Mouse (Mus musculus) ES-Bruce4 (cell line): Measurements from ENCODE around the gene Mto1. TPM values are rescaled to one million over a fixed set of nuclear protein-coding genes. Genes with fewer than 3 reads are reported as not detected.

Experiments used
- H3K27ac ChIP-seq: 2 replicates; pipeline ENCODE4 v1.5.1; 2012; ENCODE audit warnings: low read length, inconsistent platforms; ENCODE audit not compliant: insufficient read depth
- H3K27me3 ChIP-seq: 2 replicates; pipeline ENCODE4 v1.6.1; 2012; ENCODE audit warnings: mild to moderate bottlenecking, low read length, inconsistent platforms; ENCODE audit not compliant: control insufficient read depth, poor library complexity, insufficient read depth, severe bottlenecking
- H3K36me3 ChIP-seq: 2 replicates; pipeline ENCODE4 v1.6.1; 2012; ENCODE audit warnings: inconsistent platforms, mild to moderate bottlenecking, low read length, moderate library complexity; ENCODE audit not compliant: control insufficient read depth, poor library complexity, insufficient read depth, severe bottlenecking
- H3K4me1 ChIP-seq: one replicate; pipeline ENCODE4 v1.8.1; 2011; ENCODE audit warnings: low read length; ENCODE audit not compliant: control insufficient read depth, insufficient read depth
- H3K4me3 ChIP-seq: 2 replicates; pipeline ENCODE4 v1.5.1; 2011; ENCODE audit warnings: low read depth, mild to moderate bottlenecking, low read length
- H3K9ac ChIP-seq: 2 replicates; pipeline ENCODE4 v1.6.1; 2012; ENCODE audit warnings: low read depth, mild to moderate bottlenecking, inconsistent platforms; ENCODE audit not compliant: poor library complexity, severe bottlenecking
- H3K9me3 ChIP-seq: replicated peaks from 2 replicates; pipeline ENCODE4 v1.6.1; 2012; ENCODE audit warnings: mild to moderate bottlenecking, low read length, inconsistent platforms; ENCODE audit not compliant: control insufficient read depth, poor library complexity, insufficient read depth, severe bottlenecking
- CTCF ChIP-seq: IDR thresholded peaks from one replicate; pipeline ENCODE4 v1.8.1; 2011; ENCODE audit warnings: low read depth, low read length
- EP300 ChIP-seq: IDR thresholded peaks from 2 replicates; pipeline ENCODE4 v1.6.1; 2011; ENCODE audit warnings: low read depth, low read length; ENCODE audit not compliant: insufficient read depth
- POLR2A ChIP-seq: IDR thresholded peaks from one replicate; pipeline ENCODE4 v1.8.1; 2011; ENCODE audit warnings: low read length; ENCODE audit not compliant: insufficient read depth
- polyA plus RNA-seq: library from polyadenylated mRNA; stranded (reverse); fragments of >200 nt; gene quantifications from 2 replicates; pipeline ENCODE4 v1.2.4, GENCODE M21; 2011; ENCODE audit warnings: low read depth; ENCODE audit not compliant: missing spikeins, insufficient read depth, insufficient read length

The Mto1 gene
- polyA plus RNA-seq, 1 experiment: 23.1 TPM

DNA sequence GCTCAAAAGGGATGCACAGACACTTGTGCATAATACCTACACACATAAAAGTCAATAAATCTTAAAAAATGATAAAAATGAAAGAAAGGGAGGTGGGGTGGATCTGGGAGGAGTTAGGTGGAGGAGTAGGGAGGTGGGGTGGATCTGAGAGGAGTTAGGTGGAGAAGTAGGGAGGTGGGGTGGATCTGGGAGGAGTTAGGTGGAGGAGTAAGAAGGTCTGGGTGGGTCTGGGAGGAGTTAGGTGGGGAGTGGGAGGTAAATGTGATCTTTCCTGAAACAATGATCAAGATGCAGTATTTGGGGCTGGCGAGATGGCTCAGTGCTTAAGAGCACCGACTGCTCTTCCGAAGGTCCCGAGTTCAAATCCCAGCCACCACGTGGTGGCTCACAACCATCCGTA, 57.2 kb downstream of the Mto1 start:
- Histone ChIP-seq H3K9ac (peak overlapping the region; percentile 90; the same call in 1 of the 2 replicates), H3K27me3 (no peaks in the 10 kb centered on the region), H3K4me1 (peaks cover 2% of the 10 kb centered on the region), H3K27ac (peak overlapping the region; percentile 99), H3K4me3 (peak overlapping the region; percentile 9; the same call in 1 of the 2 replicates), H3K36me3 (no peaks in the 10 kb centered on the region), H3K9me3 (no peaks in the 10 kb centered on the region)
- TF ChIP-seq POLR2A: no peak
- TF ChIP-seq CTCF: no peak
- TF ChIP-seq EP300: no peak

- H3K27ac ChIP-seq: peak overlapping the region; percentile 35; the same call in 1 of the 2 replicates
Measured at GRCm38 (mm10) chr9:78506002-78506721, 58.2 kb downstream of the Mto1 start.

GRCm38 (mm10) chr9:78506722-78507077, 58.7 kb downstream of the Mto1 start:
- Histone ChIP-seq H3K27me3 (no peaks in the 10 kb centered on the region), H3K9ac (no peak overlapping the region), H3K36me3 (no peaks in the 10 kb centered on the region), H3K9me3 (no peaks in the 10 kb centered on the region), H3K27ac (peak overlapping the region; percentile 35; the same call in 1 of the 2 replicates), H3K4me1 (peaks cover 2% of the 10 kb centered on the region), H3K4me3 (peak overlapping the region; percentile 16; the same call in 1 of the 2 replicates)
- no peak for TF ChIP-seq CTCF
- TF ChIP-seq EP300: no peak
- no peak for TF ChIP-seq POLR2A

More at GRCm38 (mm10) chr9:78506002-78506721, 58.2 kb downstream of the Mto1 start:
- H3K36me3 ChIP-seq: no peaks in the 10 kb centered on the region
- H3K4me3 ChIP-seq: peak overlapping the region; percentile 16
- no peaks in the 10 kb centered on the region for H3K9me3 ChIP-seq
- H3K4me1 ChIP-seq: peaks cover 2% of the 10 kb centered on the region
- H3K9ac ChIP-seq: no peak overlapping the region
- TF ChIP-seq EP300: 0 out of 2 replicates have a peak, but pooled peaks have one; percentile 40
- no peak for TF ChIP-seq POLR2A
- no peaks in the 10 kb centered on the region for H3K27me3 ChIP-seq

DNA sequence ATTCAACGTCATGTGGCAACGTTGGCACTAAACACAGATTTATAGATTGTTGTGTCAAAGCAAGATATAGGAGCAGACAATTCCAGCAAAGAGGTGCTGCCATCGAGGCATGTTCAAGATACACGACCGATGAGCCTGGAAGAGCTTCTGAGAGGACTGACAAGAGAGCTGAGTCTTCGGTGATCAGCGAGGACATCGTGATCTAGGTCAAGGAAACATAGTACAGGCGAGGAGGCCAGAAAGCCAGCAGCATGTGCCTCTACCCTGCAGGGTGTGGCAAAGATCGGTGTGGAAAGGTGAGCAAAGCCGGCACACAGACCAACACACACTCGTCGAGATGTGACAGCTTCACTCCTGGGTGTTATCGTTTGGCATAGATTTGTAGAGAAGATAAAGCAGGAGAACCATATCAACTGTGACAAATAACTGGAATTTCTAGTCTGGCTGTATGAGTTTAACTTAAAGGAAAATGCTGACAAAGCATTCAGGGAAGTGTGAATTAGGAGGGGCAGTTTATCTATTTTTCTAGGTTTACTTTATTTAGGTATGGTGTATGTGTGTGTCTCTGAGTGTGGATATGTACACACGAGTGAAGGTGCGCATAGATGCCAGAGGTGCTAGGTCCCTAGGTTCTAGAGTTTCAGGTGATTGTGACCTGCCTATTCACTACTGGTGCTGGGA, 60.2 kb downstream of the Mto1 start:
- H3K4me1 ChIP-seq: peaks cover 2% of the 10 kb centered on the region
- no peaks in the 10 kb centered on the region for H3K36me3 ChIP-seq
- TF ChIP-seq EP300 (no peak), POLR2A (no peak), CTCF (no peak)
- H3K27me3 ChIP-seq: no peaks in the 10 kb centered on the region
- no peak overlapping the region for H3K4me3 ChIP-seq
- H3K9me3 ChIP-seq: no peaks in the 10 kb centered on the region
- H3K27ac ChIP-seq: no peak overlapping the region
- H3K9ac ChIP-seq: no peak overlapping the region

DNA sequence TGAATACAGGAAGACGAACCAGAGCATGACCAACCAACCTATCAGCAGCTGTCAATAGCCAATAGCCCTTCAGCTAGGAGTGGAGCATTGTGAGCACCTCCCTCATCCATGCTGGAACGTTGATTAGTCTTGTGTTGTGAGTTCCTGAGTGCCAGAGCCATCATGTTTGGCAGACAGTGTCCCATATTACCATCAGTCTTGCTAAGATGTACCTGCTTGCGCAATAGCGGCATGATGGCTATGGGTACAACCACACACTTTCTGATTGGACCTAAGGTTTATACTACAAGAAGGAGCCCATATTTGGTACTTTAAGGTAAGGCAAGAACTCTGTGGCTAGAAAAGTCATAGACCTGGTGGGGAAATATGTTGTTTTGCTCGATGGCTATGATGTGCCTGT, 63.7 kb downstream of the Mto1 start:
- no peak for TF ChIP-seq CTCF
- TF ChIP-seq EP300: no peak
- TF ChIP-seq POLR2A: no peak
- Histone ChIP-seq H3K4me1 (no peaks in the 10 kb centered on the region), H3K27ac (no peak overlapping the region), H3K4me3 (no peak overlapping the region), H3K9me3 (no peaks in the 10 kb centered on the region), H3K27me3 (no peaks in the 10 kb centered on the region), H3K9ac (no peak overlapping the region), H3K36me3 (no peaks in the 10 kb centered on the region)

- H3K4me1 ChIP-seq: no peaks in the 10 kb centered on the region
- no peak overlapping the region for H3K9ac ChIP-seq
- H3K36me3 ChIP-seq: no peaks in the 10 kb centered on the region
- no peak overlapping the region for H3K4me3 ChIP-seq
- no peaks in the 10 kb centered on the region for H3K27me3 ChIP-seq
- H3K9me3 ChIP-seq: no peaks in the 10 kb centered on the region
- H3K27ac ChIP-seq: no peak overlapping the region
- TF ChIP-seq POLR2A (no peak), EP300 (no peak), CTCF (no peak)
Measured at GRCm38 (mm10) chr9:78513776-78514500, 65.9 kb downstream of the Mto1 start.
